In the genomic region with DNA sequence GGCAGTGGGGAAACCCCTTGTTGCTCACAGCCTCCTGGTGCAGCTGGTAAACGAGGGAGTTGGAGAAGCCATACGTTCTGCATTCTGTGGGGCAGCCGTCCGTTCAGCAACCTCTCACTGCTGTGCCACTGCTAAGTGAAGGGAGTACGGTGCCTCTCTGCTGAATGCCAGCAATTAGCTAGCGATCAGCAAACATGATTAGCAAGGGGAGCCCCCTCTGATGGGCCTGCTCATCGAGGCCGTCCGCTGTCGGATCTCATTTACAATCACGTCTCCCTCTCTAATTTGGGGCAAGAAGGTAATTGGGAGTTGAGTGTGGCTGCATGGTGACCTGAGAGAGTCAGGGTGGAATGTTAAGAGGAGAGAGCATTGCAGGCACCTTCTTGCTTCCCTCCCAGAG, we compare ENCODE assay signal across 26 mouse cellular contexts.
DNase-seq lines count a peak whose midpoint lies in the region; ATAC-seq and TF ChIP-seq lines count a peak whose summit lies in the region.
"Had no signal": no experiment of that assay in that cellular context is flagged by ENCODE, and none has a peak within 500 bp of the region (broad histone marks: within the 10 kb centered on the region; RNA-seq: fewer than 3 reads in every experiment).

No protein-coding gene starts in this region.

- peaks cover 5% of the 10 kb centered on the region; the same call in 1 of the 2 replicates for H3K27me3 ChIP-seq in forebrain, embryonic 12.5 days
- no peaks in the 10 kb centered on the region for H3K27me3 ChIP-seq in forebrain, embryonic 16.5 days (replicated peaks; ENCODE audit: control insufficient read depth, insufficient read depth, low read length)
- H3K27me3 ChIP-seq in hindbrain, embryonic 13.5 days, result no peaks in the 10 kb centered on the region
- H3K27me3 ChIP-seq in hindbrain, embryonic 12.5 days, result peaks cover 4% of the 10 kb centered on the region; the same call in 1 of the 2 replicates
- no peaks in the 10 kb centered on the region for H3K27me3 ChIP-seq in midbrain, embryonic 13.5 days
- H3K27me3 ChIP-seq in midbrain, postnatal 0 days (ENCODE audit: insufficient read depth, low read length), result no peaks in the 10 kb centered on the region
- H3K27me3 ChIP-seq: intestine, embryonic 15.5 days; liver, embryonic 15.5 days; neural tube, embryonic 13.5 days had no signal

- no peak overlapping the region for H3K9ac ChIP-seq in forebrain, embryonic 12.5 days
- no peak overlapping the region for H3K9ac ChIP-seq in forebrain, embryonic 16.5 days (replicated peaks; ENCODE audit: low read depth, low read length)
- H3K9ac ChIP-seq in hindbrain, embryonic 13.5 days, result no peak overlapping the region
- H3K9ac ChIP-seq in hindbrain, embryonic 12.5 days, result no peak overlapping the region
- 0 out of 2 replicates have a peak overlapping the region, but pooled peaks have one; percentile 25 for H3K9ac ChIP-seq in midbrain, embryonic 13.5 days (replicated peaks)
- H3K9ac ChIP-seq in midbrain, postnatal 0 days (replicated peaks; ENCODE audit: low read length, poor library complexity, severe bottlenecking), result no peak overlapping the region
- H3K9ac ChIP-seq: embryonic facial prominence, embryonic 13.5 days; heart, embryonic 13.5 days; intestine, embryonic 15.5 days; limb, embryonic 12.5 days; liver, embryonic 15.5 days; lung, embryonic 14.5 days; neural tube, embryonic 13.5 days had no signal

- H3K4me1 ChIP-seq in forebrain, embryonic 12.5 days, result peaks cover 20% of the 10 kb centered on the region
- peaks cover 12% of the 10 kb centered on the region for H3K4me1 ChIP-seq in forebrain, embryonic 16.5 days (replicated peaks; ENCODE audit: control insufficient read depth, insufficient read depth, low read length)
- peaks cover 19% of the 10 kb centered on the region for H3K4me1 ChIP-seq in hindbrain, embryonic 13.5 days (replicated peaks)
- peaks cover 14% of the 10 kb centered on the region for H3K4me1 ChIP-seq in hindbrain, embryonic 12.5 days
- H3K4me1 ChIP-seq in midbrain, embryonic 13.5 days (replicated peaks), result peaks cover 18% of the 10 kb centered on the region
- H3K4me1 ChIP-seq in midbrain, postnatal 0 days (ENCODE audit: insufficient read depth, low read length), result peaks cover 3% of the 10 kb centered on the region
- H3K4me1 ChIP-seq: embryonic facial prominence, embryonic 13.5 days; heart, embryonic 13.5 days; intestine, embryonic 15.5 days; limb, embryonic 12.5 days; liver, embryonic 15.5 days had no signal

- peak; percentile 55; the same call in 1 of the 2 replicates for ATAC-seq in forebrain, embryonic 12.5 days (ENCODE audit: low FRiP score)
- no peak for ATAC-seq in forebrain, embryonic 16.5 days
- ATAC-seq in hindbrain, embryonic 13.5 days (ENCODE audit: low FRiP score), result no peak
- no peak for ATAC-seq in hindbrain, embryonic 12.5 days (ENCODE audit: low FRiP score)
- peak; percentile 58 for ATAC-seq in midbrain, embryonic 13.5 days
- no peak for ATAC-seq in midbrain, postnatal 0 days (ENCODE audit: low FRiP score)
- ATAC-seq: intestine, embryonic 15.5 days had no signal

- WGBS in forebrain, embryonic 12.5 days, result 6% methylated on average over 11 of the region's 11 CpGs
- 12% methylated on average over 11 of the region's 11 CpGs for WGBS in forebrain, embryonic 16.5 days
- 29% methylated on average over 11 of the region's 11 CpGs for WGBS in hindbrain, embryonic 13.5 days
- 34% methylated on average over 11 of the region's 11 CpGs for WGBS in hindbrain, embryonic 12.5 days
- WGBS in midbrain, embryonic 13.5 days, result 13% methylated on average over 11 of the region's 11 CpGs
- 34% methylated on average over 11 of the region's 11 CpGs for WGBS in midbrain, postnatal 0 days

- H3K36me3 ChIP-seq in forebrain, embryonic 12.5 days (replicated peaks), result no peaks in the 10 kb centered on the region
- H3K36me3 ChIP-seq in forebrain, embryonic 16.5 days (ENCODE audit: control insufficient read depth, insufficient read depth), result no peaks in the 10 kb centered on the region
- no peaks in the 10 kb centered on the region for H3K36me3 ChIP-seq in hindbrain, embryonic 13.5 days
- H3K36me3 ChIP-seq in hindbrain, embryonic 12.5 days, result no peaks in the 10 kb centered on the region
- no peaks in the 10 kb centered on the region for H3K36me3 ChIP-seq in midbrain, embryonic 13.5 days
- no peaks in the 10 kb centered on the region for H3K36me3 ChIP-seq in midbrain, postnatal 0 days (ENCODE audit: insufficient read depth, low read length)
- H3K36me3 ChIP-seq: embryonic facial prominence, embryonic 13.5 days; G1E; heart, embryonic 13.5 days; intestine, embryonic 15.5 days; limb, embryonic 12.5 days; liver, embryonic 15.5 days; neural tube, embryonic 13.5 days had no signal

- no peak for TF ChIP-seq CTCF in midbrain, postnatal 0 days (IDR thresholded peaks at IDR 0.05)

- 0 out of 2 replicates have a peak overlapping the region, but pooled peaks have one; percentile 8 for H3K27ac ChIP-seq in forebrain, embryonic 12.5 days
- H3K27ac ChIP-seq in forebrain, embryonic 16.5 days (ENCODE audit: low read length), result no peak overlapping the region
- peak overlapping the region; percentile 26; the same call in 1 of the 2 replicates for H3K27ac ChIP-seq in hindbrain, embryonic 13.5 days
- no peak overlapping the region for H3K27ac ChIP-seq in hindbrain, embryonic 12.5 days
- H3K27ac ChIP-seq in midbrain, embryonic 13.5 days, result peak overlapping the region; percentile 5; the same call in 1 of the 2 replicates
- no peak overlapping the region for H3K27ac ChIP-seq in midbrain, postnatal 0 days (ENCODE audit: low read depth, low read length)
- H3K27ac ChIP-seq: embryonic facial prominence, embryonic 13.5 days; heart, embryonic 13.5 days; intestine, embryonic 15.5 days; layer of hippocampus, adult 2 months; left cerebral cortex, adult 2 months; limb, embryonic 12.5 days; liver, embryonic 15.5 days; neural tube, embryonic 13.5 days had no signal

- no peak overlapping the region for H3K4me3 ChIP-seq in forebrain, embryonic 12.5 days (replicated peaks)
- no peak overlapping the region for H3K4me3 ChIP-seq in forebrain, embryonic 16.5 days (replicated peaks; ENCODE audit: low read length)
- no peak overlapping the region for H3K4me3 ChIP-seq in hindbrain, embryonic 13.5 days
- no peak overlapping the region for H3K4me3 ChIP-seq in hindbrain, embryonic 12.5 days
- no peak overlapping the region for H3K4me3 ChIP-seq in midbrain, embryonic 13.5 days (replicated peaks)
- H3K4me3 ChIP-seq in midbrain, postnatal 0 days (ENCODE audit: low read depth, low read length), result no peak overlapping the region
- H3K4me3 ChIP-seq: embryonic facial prominence, embryonic 13.5 days; heart, embryonic 13.5 days; intestine, embryonic 15.5 days; layer of hippocampus, adult 2 months; left cerebral cortex, adult 2 months; limb, embryonic 12.5 days; liver, embryonic 15.5 days; neural tube, embryonic 13.5 days had no signal

- H3K9me3 ChIP-seq in forebrain, embryonic 12.5 days, result no peaks in the 10 kb centered on the region
- no peaks in the 10 kb centered on the region for H3K9me3 ChIP-seq in forebrain, embryonic 16.5 days (ENCODE audit: control insufficient read depth, low read length)
- no peaks in the 10 kb centered on the region for H3K9me3 ChIP-seq in hindbrain, embryonic 13.5 days
- no peaks in the 10 kb centered on the region for H3K9me3 ChIP-seq in hindbrain, embryonic 12.5 days (replicated peaks)
- H3K9me3 ChIP-seq in midbrain, embryonic 13.5 days, result no peaks in the 10 kb centered on the region
- H3K9me3 ChIP-seq in midbrain, postnatal 0 days (ENCODE audit: low read length), result no peaks in the 10 kb centered on the region
- H3K9me3 ChIP-seq: embryonic facial prominence, embryonic 13.5 days; intestine, embryonic 15.5 days; liver, embryonic 15.5 days; neural tube, embryonic 13.5 days had no signal

- peak overlapping the region; percentile 27 for H3K4me2 ChIP-seq in forebrain, embryonic 12.5 days
- no peak overlapping the region for H3K4me2 ChIP-seq in forebrain, embryonic 16.5 days (ENCODE audit: low read length)
- H3K4me2 ChIP-seq in hindbrain, embryonic 13.5 days, result peak overlapping the region; percentile 22; the same call in 1 of the 2 replicates
- H3K4me2 ChIP-seq in hindbrain, embryonic 12.5 days (replicated peaks), result no peak overlapping the region
- 0 out of 2 replicates have a peak overlapping the region, but pooled peaks have one; percentile 1 for H3K4me2 ChIP-seq in midbrain, embryonic 13.5 days (replicated peaks)
- H3K4me2 ChIP-seq in midbrain, postnatal 0 days (ENCODE audit: low read depth, low read length, poor library complexity, severe bottlenecking), result no peak overlapping the region
- H3K4me2 ChIP-seq: embryonic facial prominence, embryonic 13.5 days; heart, embryonic 13.5 days; intestine, embryonic 15.5 days; limb, embryonic 12.5 days; liver, embryonic 15.5 days; lung, embryonic 14.5 days; neural tube, embryonic 13.5 days had no signal

- DNase-seq in midbrain, postnatal 0 days (ENCODE audit: low spot score), result no peak
- peak; percentile 60 for DNase-seq in retina, embryonic 14.5 days (ENCODE audit: low spot score)
- DNase-seq in cerebellum, adult 9-10 months, result no peak
- DNase-seq: adrenal gland, postnatal 10 days; cerebellum, adult 11 months; gastrocnemius, postnatal 36 days; heart, postnatal 10 days; kidney, adult 2 months; kidney, postnatal 36 days; lung, embryonic 14.5 days; right cerebral cortex, postnatal 14 days; thymus, postnatal 14 days had no signal

Comparison
In these comparisons a context has a peak if more than half of its experiments do, and no peak if none do; other contexts are left out.
1. ATAC-seq: peak in forebrain, embryonic 12.5 days (single experiment) and midbrain, embryonic 13.5 days (single experiment); none in forebrain, embryonic 16.5 days (single experiment), hindbrain, embryonic 13.5 days (single experiment), hindbrain, embryonic 12.5 days (single experiment) and midbrain, postnatal 0 days (single experiment).
2. H3K27ac ChIP-seq: peak in forebrain, embryonic 12.5 days (single experiment), hindbrain, embryonic 13.5 days (single experiment) and midbrain, embryonic 13.5 days (single experiment); none in forebrain, embryonic 16.5 days (single experiment), hindbrain, embryonic 12.5 days (single experiment) and midbrain, postnatal 0 days (single experiment).
3. H3K4me2 ChIP-seq: peak in forebrain, embryonic 12.5 days (single experiment), hindbrain, embryonic 13.5 days (single experiment) and midbrain, embryonic 13.5 days (single experiment); none in forebrain, embryonic 16.5 days (single experiment), hindbrain, embryonic 12.5 days (single experiment) and midbrain, postnatal 0 days (single experiment).